Mouse (Mus musculus) cerebellum, adult 9-11 months (tissue): ENCODE results near the gene Zfx.

ENCODE experiments used
- DNase-seq: peaks from one replicate; pipeline ENCODE4 v3.0.0; 2022

Zfx gene

GRCm38 (mm10) chrX:94060751-94061150, 62.8 kb downstream of the Zfx start:
- no peak for DNase-seq

- DNase-seq, result no peak
Observed at GRCm38 (mm10) chrX:94058748-94059147, 64.8 kb downstream of the Zfx start.

DNA sequence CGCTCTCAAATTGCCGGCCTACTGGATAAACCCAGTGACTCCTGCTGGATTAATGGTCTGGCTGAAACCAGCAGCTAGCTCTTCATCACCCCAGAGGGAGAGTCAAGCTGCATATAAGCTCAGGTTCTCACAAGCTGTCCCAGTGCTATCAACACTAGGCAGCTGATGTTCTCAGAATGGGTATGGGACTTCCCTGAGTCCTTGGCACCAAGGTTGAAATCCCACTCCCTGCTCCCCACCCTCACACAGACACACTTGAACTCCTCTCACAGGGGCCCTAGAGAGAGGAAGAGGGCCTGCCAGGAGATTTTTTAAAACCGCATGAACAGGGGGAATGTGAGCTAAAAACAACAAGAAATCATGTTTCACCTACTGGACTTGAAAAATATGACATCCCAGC, 74.5 kb downstream of the Zfx start:
- DNase-seq, result no peak

DNA sequence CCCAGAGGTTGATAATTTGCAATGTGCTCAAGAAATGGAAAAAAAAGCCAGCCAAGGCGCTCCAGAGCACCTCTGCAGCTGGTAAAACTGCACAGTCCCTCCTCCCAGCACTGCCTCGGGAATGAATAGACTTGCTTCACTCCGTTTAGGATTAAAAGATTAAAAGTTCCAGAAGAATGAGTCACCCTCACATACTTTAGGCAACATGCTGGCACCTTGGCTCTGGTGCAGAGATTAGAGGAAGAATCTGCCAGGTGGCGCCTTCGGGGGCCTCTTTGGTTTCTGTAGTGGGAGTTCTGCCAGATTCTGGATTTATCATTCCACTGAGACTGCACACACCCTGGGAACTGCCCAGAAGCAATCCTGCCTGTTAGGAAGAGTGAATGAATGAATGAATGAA, 75.5 kb downstream of the Zfx start:
- DNase-seq, result no peak

- no peak for DNase-seq
Observed at GRCm38 (mm10) chrX:94047381-94047780, 76.1 kb downstream of the Zfx start.

- DNase-seq, result no peak
Observed at GRCm38 (mm10) chrX:94032937-94033336, 90.6 kb downstream of the Zfx start.

DNA sequence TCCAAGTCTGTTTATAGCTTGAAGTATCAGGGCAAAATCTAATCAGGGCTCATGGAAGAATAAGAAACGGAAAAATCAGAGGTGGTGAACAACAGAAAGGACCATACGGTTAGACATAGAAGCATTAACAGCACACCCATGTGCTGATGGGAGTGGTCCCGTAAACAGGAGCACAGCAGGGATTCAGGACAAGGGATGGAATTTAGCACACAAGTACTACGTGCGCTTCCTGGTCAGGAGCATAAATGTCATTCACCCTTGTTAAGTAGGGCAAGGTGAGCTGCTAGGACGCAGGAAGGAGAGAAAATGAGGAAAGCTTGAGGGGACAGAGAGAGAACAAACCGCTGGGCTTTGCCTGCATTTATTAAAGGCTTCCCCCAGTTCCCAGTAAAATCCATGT, 93.4 kb downstream of the Zfx start:
- no peak for DNase-seq
